Mouse (Mus musculus) kidney, adult 2 months (tissue): ENCODE measurements around the gene Cox7a2l.

Source experiments
- CTCF ChIP-seq: fragments of 200-500 bp; conservative IDR thresholded peaks from 2 replicates; pipeline ENCODE4 v1.5.1; 2011; ENCODE audit warnings: low read depth, mild to moderate bottlenecking, control low read depth, low read length, moderate library complexity, mixed read lengths; ENCODE audit not compliant: insufficient read depth, insufficient read length
- POLR2A ChIP-seq: fragments of 200-500 bp; IDR thresholded peaks from one replicate; pipeline ENCODE4 v1.6.1; 2011; ENCODE audit warnings: low read depth, low read length, control low read depth

DNA sequence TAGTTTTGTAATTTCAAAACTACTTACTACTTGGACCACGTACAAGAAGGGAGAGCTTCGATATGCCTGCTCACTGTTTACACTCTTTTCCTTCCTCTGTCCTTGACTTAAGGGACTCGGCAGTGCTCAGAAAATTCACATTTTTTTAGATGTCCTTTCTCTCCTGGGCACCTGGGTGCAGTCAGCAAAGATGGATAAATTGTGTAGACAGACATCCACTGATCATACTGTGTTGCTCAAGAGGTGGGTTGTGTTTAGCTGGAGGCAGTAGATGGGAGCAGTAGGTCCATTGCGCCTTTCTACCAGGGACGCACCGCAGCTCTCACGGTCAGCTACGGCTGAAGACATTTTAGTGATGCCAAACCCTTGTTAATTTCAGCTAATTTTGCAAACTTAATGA, 64.7 kb downstream of the Cox7a2l start:
- TF ChIP-seq CTCF, result no peak
- no peak for TF ChIP-seq POLR2A
